Mouse (Mus musculus) megakaryocyte progenitor cell, adult 5-6 weeks (primary cell): ENCODE data around the gene Cfap298. TPM values are rescaled to one million over a fixed set of nuclear protein-coding genes. Genes with fewer than 3 reads are reported as not detected.

Experiments
- total RNA-seq, 2 experiments: library from RNA; stranded (forward) in 1 of 2; stranded (reverse) in 1 of 2; fragments of 157-497, 149-512 nt in 1 of 2; fragments of 200-1000 nt in 1 of 2; gene quantifications; 2 replicates each; pipeline versions ENCODE4 v1.2.3 to v1.2.4; 2015 to 2017

The Cfap298 gene
- total RNA-seq, 2 experiments from 2014 or later, result 45.4 to 77.7 TPM

Other genes with a start within 250 kb of the Cfap298 start
- 76.3 and 83.9 TPM in 2 replicates for gene Mis18a, start 207.7 kb downstream of the Cfap298 start, total RNA-seq (2015)
- gene Mis18a, start 207.7 kb downstream of the Cfap298 start, total RNA-seq (2017), result 49.4 and 49.8 TPM in 2 replicates
- 0.22 TPM in 1 of 2 replicates, not detected in the other for gene Mrap, start 196.9 kb downstream of the Cfap298 start, total RNA-seq (2015)
- gene Mrap, start 196.9 kb downstream of the Cfap298 start, total RNA-seq (2017), result not detected in 2 replicates
- 8.1 and 8.9 TPM in 2 replicates for gene Urb1, start 124.7 kb downstream of the Cfap298 start, total RNA-seq (2015)
- 7.7 and 9.1 TPM in 2 replicates for gene Urb1, start 124.7 kb downstream of the Cfap298 start, total RNA-seq (2017)
- not detected in 2 replicates for gene Eva1c, start 108.4 kb downstream of the Cfap298 start, total RNA-seq (2015)
- gene Eva1c, start 108.4 kb downstream of the Cfap298 start, total RNA-seq (2017), result not detected in 2 replicates
- 38.8 and 46.3 TPM in 2 replicates for gene Synj1, start 76.2 kb upstream of the Cfap298 start, total RNA-seq (2015)
- gene Synj1, start 76.2 kb upstream of the Cfap298 start, total RNA-seq (2017), result 16.2 and 19.1 TPM in 2 replicates
- 69.4 and 95.7 TPM in 2 replicates for gene Paxbp1, start 109.4 kb upstream of the Cfap298 start, total RNA-seq (2015)
- 77.0 and 96.2 TPM in 2 replicates for gene Paxbp1, start 109.4 kb upstream of the Cfap298 start, total RNA-seq (2017)
- gene 4932438H23Rik, start 160.0 kb upstream of the Cfap298 start, total RNA-seq (2015), result not detected in 2 replicates
- gene 4932438H23Rik, start 160.0 kb upstream of the Cfap298 start, total RNA-seq (2017), result not detected in 2 replicates